Mouse (Mus musculus): ENCODE results near the gene Mob1a. TPM values are rescaled to one million over a fixed set of nuclear protein-coding genes. Genes with fewer than 3 reads are reported as not detected.

The Mob1a gene
- polyA plus RNA-seq (2014; fragmentation: Nextera tagmentation; extraction: Ambion mirVana) = 60.9 and 65.6 TPM in 2 replicates

DNA sequence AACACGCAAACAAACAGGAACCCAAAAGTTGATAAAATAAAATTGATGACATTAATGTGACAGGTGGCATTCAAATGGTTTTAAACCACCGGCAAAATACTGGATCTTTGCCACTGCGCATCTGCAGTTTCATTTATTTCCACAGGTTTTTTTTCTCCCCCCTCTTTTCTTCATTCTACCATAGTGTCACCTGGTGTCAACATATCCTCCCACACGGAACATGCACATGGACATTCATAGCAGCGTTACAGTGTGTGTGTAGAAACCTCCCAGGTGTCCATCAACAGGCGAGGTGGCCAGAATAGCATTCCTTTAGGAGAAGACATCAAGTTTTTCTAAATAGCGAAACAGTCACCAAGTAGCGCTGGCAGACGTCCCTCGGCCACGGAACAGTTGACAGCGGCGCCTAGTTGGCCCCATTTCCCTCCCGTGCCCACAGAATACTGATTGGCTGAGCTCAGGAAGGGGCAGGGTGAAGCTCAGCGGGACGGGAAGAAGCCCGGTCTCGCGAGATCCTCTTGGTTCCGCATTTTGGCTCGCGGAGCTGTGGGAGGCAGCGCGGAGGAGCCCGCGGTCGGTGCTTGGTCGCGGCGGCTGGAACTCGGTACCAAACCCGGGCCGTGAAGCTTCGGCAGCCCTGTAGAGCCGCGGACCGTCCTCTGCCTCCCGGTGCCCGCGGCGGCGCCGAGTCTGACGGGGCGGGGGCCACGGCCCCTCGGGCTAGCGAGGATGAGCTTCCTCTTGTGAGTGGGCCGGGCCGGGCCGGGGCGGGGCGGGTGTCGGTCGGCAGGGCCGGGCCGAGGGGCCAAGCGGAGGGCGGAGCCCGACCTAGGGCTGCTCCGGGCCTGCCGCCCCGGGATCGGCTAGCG, at the start of gene Mob1a, which contains the start of gene Mthfd2:
Gene Mob1a, plus strand, starts transcription at position 492 of the 869 bp plus-strand sequence.
Gene Mthfd2, minus strand, starts transcription at position 384 of the 869 bp plus-strand sequence.
- H3K9ac ChIP-seq (ENCODE audit: low read depth, low read length) = peak within 1 kb of the TSS; percentile 82
- H3K27ac ChIP-seq (ENCODE audit: low read depth, low read length) = peak within 1 kb of the TSS; percentile 90
- peak; percentile 94 for DNase-seq (ENCODE audit: low spot score)
- ATAC-seq (ENCODE audit: low FRiP score) = peak; percentile 99
- no peaks in the 10 kb centered on the region for H3K27me3 ChIP-seq (ENCODE audit: control insufficient read depth, insufficient read depth, low read length)
- no peaks in the 10 kb centered on the region for H3K36me3 ChIP-seq (ENCODE audit: control insufficient read depth, insufficient read depth, low read length)
- H3K4me2 ChIP-seq (replicated peaks; ENCODE audit: low read depth, low read length) = peak within 1 kb of the TSS; percentile 50
- H3K4me1 ChIP-seq (replicated peaks; ENCODE audit: control insufficient read depth, insufficient read depth, low read length) = no peaks in the 10 kb centered on the region
- no peaks in the 10 kb centered on the region for H3K9me3 ChIP-seq (ENCODE audit: control insufficient read depth, low read length)
- peak within 1 kb of the TSS; percentile 79 for H3K4me3 ChIP-seq (ENCODE audit: low read depth, low read length)
- WGBS = 2% methylated on average over 59 of the region's 65 CpGs

GRCm38 (mm10) chr6:83277151-83277550, 48.7 kb upstream of the Mob1a start:
- H3K9me3 ChIP-seq (ENCODE audit: control insufficient read depth, low read length) = no peaks in the 10 kb centered on the region
- H3K4me3 ChIP-seq (ENCODE audit: low read depth, low read length) = no peak overlapping the region
- H3K4me1 ChIP-seq (replicated peaks; ENCODE audit: control insufficient read depth, insufficient read depth, low read length) = no peaks in the 10 kb centered on the region
- H3K27me3 ChIP-seq (ENCODE audit: control insufficient read depth, insufficient read depth, low read length) = no peaks in the 10 kb centered on the region
- ATAC-seq (ENCODE audit: low FRiP score) (no peak), DNase-seq (ENCODE audit: low spot score) (no peak)
- H3K27ac ChIP-seq (ENCODE audit: low read depth, low read length) = no peak overlapping the region
- H3K9ac ChIP-seq (ENCODE audit: low read depth, low read length) = no peak overlapping the region
- no peaks in the 10 kb centered on the region for H3K36me3 ChIP-seq (ENCODE audit: control insufficient read depth, insufficient read depth, low read length)
- WGBS = 71% methylated on average over 13 of the region's 13 CpGs
- H3K4me2 ChIP-seq (replicated peaks; ENCODE audit: low read depth, low read length) = no peak overlapping the region

GRCm38 (mm10) chr6:83278881-83279280, 46.9 kb upstream of the Mob1a start:
- DNase-seq (ENCODE audit: low spot score) (peak; percentile 47), ATAC-seq (ENCODE audit: low FRiP score) (no peak)
- Histone ChIP-seq H3K27ac (ENCODE audit: low read depth, low read length) (no peak overlapping the region), H3K9me3 (ENCODE audit: control insufficient read depth, low read length) (no peaks in the 10 kb centered on the region), H3K4me2 (replicated peaks; ENCODE audit: low read depth, low read length) (no peak overlapping the region), H3K27me3 (ENCODE audit: control insufficient read depth, insufficient read depth, low read length) (no peaks in the 10 kb centered on the region), H3K4me1 (replicated peaks; ENCODE audit: control insufficient read depth, insufficient read depth, low read length) (no peaks in the 10 kb centered on the region), H3K9ac (ENCODE audit: low read depth, low read length) (no peak overlapping the region), H3K36me3 (ENCODE audit: control insufficient read depth, insufficient read depth, low read length) (no peaks in the 10 kb centered on the region), H3K4me3 (ENCODE audit: low read depth, low read length) (no peak overlapping the region)
- WGBS = 31% methylated on average over 2 of the region's 2 CpGs

DNA sequence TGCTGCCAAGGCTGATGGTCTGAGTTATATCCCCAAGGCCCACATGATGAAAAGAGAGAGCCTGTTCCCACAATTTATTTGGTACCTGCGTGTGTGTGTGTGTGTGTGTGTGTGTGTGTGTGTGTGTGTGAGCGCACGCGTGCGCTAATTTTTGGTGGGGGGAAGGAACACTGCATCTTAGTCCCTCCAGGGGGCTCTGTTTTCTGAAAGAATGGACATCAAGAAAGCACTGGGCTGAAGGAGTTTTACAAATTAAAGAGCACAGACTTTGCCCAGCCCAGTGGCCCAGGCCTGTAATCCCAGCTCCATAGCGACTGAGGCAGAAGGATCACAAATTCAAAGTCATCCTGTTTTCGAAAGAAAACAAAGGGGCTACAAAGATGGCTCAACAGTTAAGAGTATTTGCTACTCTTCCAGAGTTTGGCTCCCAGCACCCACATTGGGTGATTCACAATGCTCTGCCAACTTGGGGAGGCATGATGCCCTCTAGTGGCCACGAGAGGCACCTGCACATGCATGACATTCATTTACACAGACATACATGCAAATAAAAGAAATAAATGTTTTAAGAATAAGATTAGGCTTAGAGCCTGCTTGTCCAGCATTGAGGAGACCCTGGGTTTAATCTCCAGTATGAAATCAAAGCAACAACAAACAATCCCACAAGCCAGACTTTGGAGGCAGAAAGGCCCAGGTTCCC, 45.4 kb upstream of the Mob1a start:
- no peaks in the 10 kb centered on the region for H3K4me1 ChIP-seq (replicated peaks; ENCODE audit: control insufficient read depth, insufficient read depth, low read length)
- H3K9me3 ChIP-seq (ENCODE audit: control insufficient read depth, low read length) = no peaks in the 10 kb centered on the region
- no peak overlapping the region for H3K9ac ChIP-seq (ENCODE audit: low read depth, low read length)
- no peaks in the 10 kb centered on the region for H3K36me3 ChIP-seq (ENCODE audit: control insufficient read depth, insufficient read depth, low read length)
- no peaks in the 10 kb centered on the region for H3K27me3 ChIP-seq (ENCODE audit: control insufficient read depth, insufficient read depth, low read length)
- 77% methylated on average over 8 of the region's 8 CpGs for WGBS
- H3K27ac ChIP-seq (ENCODE audit: low read depth, low read length) = no peak overlapping the region
- H3K4me3 ChIP-seq (ENCODE audit: low read depth, low read length) = no peak overlapping the region
- ATAC-seq (ENCODE audit: low FRiP score) (no peak), DNase-seq (ENCODE audit: low spot score) (peak; percentile 11)
- H3K4me2 ChIP-seq (replicated peaks; ENCODE audit: low read depth, low read length) = no peak overlapping the region

DNA sequence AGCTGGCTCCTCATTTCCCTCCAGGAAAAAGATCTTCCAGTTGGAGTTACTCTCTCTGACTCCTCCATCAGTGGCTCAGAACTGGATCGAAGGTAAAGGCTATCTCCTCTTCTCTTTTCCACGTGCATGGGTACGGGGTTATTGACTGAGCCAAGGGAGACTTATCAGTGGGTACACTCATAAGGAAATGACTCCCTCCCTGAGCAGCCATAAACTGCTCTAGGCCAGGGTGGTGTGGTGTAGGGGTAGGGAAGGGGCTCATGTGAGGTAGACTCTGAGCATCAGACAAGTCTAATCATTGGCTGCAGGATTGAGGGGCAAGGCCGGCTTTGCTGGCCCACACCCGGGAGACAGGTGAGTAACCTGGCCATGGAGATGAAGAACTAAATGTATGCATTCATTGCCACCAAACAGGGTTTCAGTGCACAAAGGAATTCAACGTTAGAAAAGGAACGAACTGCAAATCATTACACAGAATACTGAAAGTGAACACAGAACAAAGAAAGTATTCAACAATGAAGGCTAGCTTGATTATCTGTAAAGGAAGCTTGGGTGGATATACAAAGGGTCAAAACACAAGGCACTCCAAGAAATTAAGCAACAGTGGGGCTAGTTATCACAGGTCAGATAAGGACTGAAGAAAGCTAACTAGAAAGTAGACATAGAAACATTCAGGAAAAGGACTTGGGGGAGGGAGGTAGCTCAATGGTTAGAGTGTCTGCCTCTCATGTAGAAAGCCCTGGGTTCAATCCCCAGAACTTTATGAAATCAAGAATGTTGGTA, 25.2 kb upstream of the Mob1a start:
- ATAC-seq (ENCODE audit: low FRiP score) (no peak), DNase-seq (ENCODE audit: low spot score) (no peak)
- Histone ChIP-seq H3K9ac (ENCODE audit: low read depth, low read length) (no peak overlapping the region), H3K36me3 (ENCODE audit: control insufficient read depth, insufficient read depth, low read length) (peaks cover 1% of the 10 kb centered on the region; the same call in 1 of the 2 replicates), H3K4me1 (replicated peaks; ENCODE audit: control insufficient read depth, insufficient read depth, low read length) (no peaks in the 10 kb centered on the region), H3K9me3 (ENCODE audit: control insufficient read depth, low read length) (no peaks in the 10 kb centered on the region), H3K27me3 (ENCODE audit: control insufficient read depth, insufficient read depth, low read length) (no peaks in the 10 kb centered on the region), H3K27ac (ENCODE audit: low read depth, low read length) (no peak overlapping the region), H3K4me2 (replicated peaks; ENCODE audit: low read depth, low read length) (no peak overlapping the region), H3K4me3 (ENCODE audit: low read depth, low read length) (no peak overlapping the region)
- 86% methylated on average over 7 of the region's 7 CpGs for WGBS

DNA sequence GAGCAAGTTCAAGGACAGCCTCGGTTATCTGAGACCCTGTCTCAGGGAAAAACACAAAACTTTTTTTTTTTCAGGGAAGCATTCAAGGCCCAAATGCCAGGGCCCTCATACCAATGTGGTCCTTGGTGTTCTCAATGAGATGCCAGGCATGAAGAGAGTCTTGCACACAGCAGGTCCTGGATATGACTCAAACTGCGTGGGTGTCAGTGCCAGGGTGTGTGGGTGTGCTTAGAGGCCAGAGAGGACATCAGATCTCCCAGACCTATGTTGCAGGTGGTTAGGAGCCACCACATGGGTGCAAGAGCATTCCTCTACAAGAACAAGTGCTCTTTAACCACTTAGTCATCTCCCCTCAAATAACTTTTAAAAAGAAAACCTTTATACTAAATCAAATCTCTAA, 24.5 kb upstream of the Mob1a start:
- DNase-seq (ENCODE audit: low spot score) = no peak
- Histone ChIP-seq H3K4me1 (replicated peaks; ENCODE audit: control insufficient read depth, insufficient read depth, low read length) (no peaks in the 10 kb centered on the region), H3K27ac (ENCODE audit: low read depth, low read length) (no peak overlapping the region), H3K9ac (ENCODE audit: low read depth, low read length) (no peak overlapping the region), H3K4me2 (replicated peaks; ENCODE audit: low read depth, low read length) (no peak overlapping the region), H3K4me3 (ENCODE audit: low read depth, low read length) (no peak overlapping the region), H3K9me3 (ENCODE audit: control insufficient read depth, low read length) (no peaks in the 10 kb centered on the region), H3K36me3 (ENCODE audit: control insufficient read depth, insufficient read depth, low read length) (peaks cover 2% of the 10 kb centered on the region; the same call in 1 of the 2 replicates), H3K27me3 (ENCODE audit: control insufficient read depth, insufficient read depth, low read length) (no peaks in the 10 kb centered on the region)
- no peak for ATAC-seq (ENCODE audit: low FRiP score)
- 96% methylated on average over 2 of the region's 2 CpGs for WGBS

DNA sequence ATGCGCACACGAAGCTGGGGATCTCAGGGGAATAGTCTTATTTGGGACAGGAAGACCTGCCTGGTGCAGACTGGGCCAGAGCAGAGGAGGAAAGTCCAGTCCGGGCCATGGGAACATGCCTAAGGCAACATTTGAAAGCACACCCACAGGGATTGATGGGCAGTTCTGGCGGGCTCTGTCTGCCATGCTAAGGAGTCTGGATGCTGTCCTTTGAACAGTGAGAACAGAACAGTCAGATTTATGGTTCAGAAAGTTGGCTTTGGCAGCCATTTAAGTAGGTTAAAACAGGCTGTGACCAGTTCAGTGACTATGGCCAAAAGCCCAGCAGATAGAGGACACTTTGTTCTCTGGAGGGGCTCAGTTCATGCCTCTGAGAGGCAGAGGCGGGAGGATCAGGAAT, 23.6 kb upstream of the Mob1a start:
- H3K4me1 ChIP-seq (replicated peaks; ENCODE audit: control insufficient read depth, insufficient read depth, low read length) = no peaks in the 10 kb centered on the region
- DNase-seq (ENCODE audit: low spot score) (no peak), ATAC-seq (ENCODE audit: low FRiP score) (no peak)
- H3K4me2 ChIP-seq (replicated peaks; ENCODE audit: low read depth, low read length) = no peak overlapping the region
- H3K27me3 ChIP-seq (ENCODE audit: control insufficient read depth, insufficient read depth, low read length) = no peaks in the 10 kb centered on the region
- H3K9me3 ChIP-seq (ENCODE audit: control insufficient read depth, low read length) = no peaks in the 10 kb centered on the region
- H3K4me3 ChIP-seq (ENCODE audit: low read depth, low read length) = no peak overlapping the region
- 88% methylated on average over 5 of the region's 5 CpGs for WGBS
- no peak overlapping the region for H3K27ac ChIP-seq (ENCODE audit: low read depth, low read length)
- no peak overlapping the region for H3K9ac ChIP-seq (ENCODE audit: low read depth, low read length)
- H3K36me3 ChIP-seq (ENCODE audit: control insufficient read depth, insufficient read depth, low read length) = peaks cover 2% of the 10 kb centered on the region; the same call in 1 of the 2 replicates

DNA sequence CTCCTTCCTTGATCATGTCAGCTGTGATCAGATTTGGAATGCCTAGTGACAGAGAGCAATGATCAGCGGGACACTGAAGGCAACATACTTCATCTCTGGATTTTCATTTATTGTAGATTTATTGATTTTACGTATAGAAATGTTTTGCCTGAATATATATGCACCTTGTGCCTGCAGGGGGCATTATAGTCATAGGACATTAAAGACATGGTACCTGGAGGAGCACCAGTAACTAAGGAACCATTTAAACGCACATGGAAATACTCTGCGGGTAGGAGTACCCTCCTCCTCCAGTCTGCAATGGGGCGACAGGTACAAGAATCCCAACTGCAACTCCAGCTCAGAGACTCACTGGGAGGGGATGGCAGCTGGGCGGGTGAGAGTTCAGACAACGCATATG, 16.8 kb upstream of the Mob1a start:
- no peaks in the 10 kb centered on the region for H3K9me3 ChIP-seq (ENCODE audit: control insufficient read depth, low read length)
- DNase-seq (ENCODE audit: low spot score) = no peak
- no peak overlapping the region for H3K9ac ChIP-seq (ENCODE audit: low read depth, low read length)
- no peak for ATAC-seq (ENCODE audit: low FRiP score)
- H3K4me1 ChIP-seq (replicated peaks; ENCODE audit: control insufficient read depth, insufficient read depth, low read length) = no peaks in the 10 kb centered on the region
- H3K27ac ChIP-seq (ENCODE audit: low read depth, low read length) = no peak overlapping the region
- H3K4me2 ChIP-seq (replicated peaks; ENCODE audit: low read depth, low read length) = no peak overlapping the region
- H3K4me3 ChIP-seq (ENCODE audit: low read depth, low read length) = no peak overlapping the region
- WGBS = 94% methylated on average over 7 of the region's 7 CpGs
- H3K27me3 ChIP-seq (ENCODE audit: control insufficient read depth, insufficient read depth, low read length) = no peaks in the 10 kb centered on the region
- H3K36me3 ChIP-seq (ENCODE audit: control insufficient read depth, insufficient read depth, low read length) = peaks cover 2% of the 10 kb centered on the region; the same call in 1 of the 2 replicates

Measured in hindbrain, embryonic 11.5 days (tissue).